ENCODE assay signal across 44 mouse cellular contexts in genomic region chr8:45324151-45324550, GRCm38 (mm10). TPM values are rescaled to one million over a fixed set of nuclear protein-coding genes. Genes with fewer than 3 reads are reported as not detected.
"Had no signal": no experiment of that assay in that cellular context is flagged by ENCODE, and none has a peak within 500 bp of the region (broad histone marks: within the 10 kb centered on the region; RNA-seq: fewer than 3 reads in every experiment).

No protein-coding gene starts in this region.

- H3K9me3 ChIP-seq: limb, embryonic 10.5 days; limb, embryonic 12.5 days; limb, embryonic 13.5 days; limb, embryonic 15.5 days; liver, embryonic 12.5 days; liver, embryonic 13.5 days; liver, embryonic 15.5 days; lung, embryonic 15.5 days; megakaryocyte, embryonic 14.5 days; midbrain, embryonic 10.5 days; midbrain, embryonic 12.5 days; midbrain, embryonic 13.5 days; midbrain, embryonic 15.5 days; neural tube, embryonic 12.5 days had no signal

- DNase-seq: left cerebral cortex, postnatal 4 days; liver; liver, embryonic 13.5 days; liver, postnatal 0 days; lung, adult 18-20 months; lung, adult 2 months; lung, embryonic 14.5 days; lung, postnatal 10 days; lung, postnatal 14 days; lung, postnatal 36 days; lung, postnatal 4 days; midbrain, embryonic 14.5 days had no signal

- ATAC-seq: liver, embryonic 12.5 days; liver, postnatal 0 days; lung, postnatal 0 days; midbrain, embryonic 13.5 days; midbrain, embryonic 15.5 days; midbrain, embryonic 16.5 days had no signal

- H3K4me2 ChIP-seq: limb, embryonic 12.5 days; limb, embryonic 13.5 days; limb, embryonic 15.5 days; liver, embryonic 12.5 days; liver, embryonic 13.5 days; liver, embryonic 15.5 days; lung, embryonic 14.5 days; lung, embryonic 15.5 days; midbrain, embryonic 11.5 days; midbrain, embryonic 12.5 days; midbrain, embryonic 13.5 days; midbrain, embryonic 15.5 days; neural tube, embryonic 12.5 days had no signal

- H3K27me3 ChIP-seq: limb, embryonic 12.5 days; limb, embryonic 13.5 days; limb, embryonic 15.5 days; liver, embryonic 12.5 days; liver, embryonic 13.5 days; liver, embryonic 15.5 days; lung, embryonic 15.5 days; megakaryocyte, embryonic 14.5 days; midbrain, embryonic 12.5 days; midbrain, embryonic 13.5 days; midbrain, embryonic 15.5 days; neural tube, embryonic 12.5 days had no signal

- H3K9ac ChIP-seq: limb, embryonic 12.5 days; limb, embryonic 13.5 days; limb, embryonic 15.5 days; liver, embryonic 12.5 days; liver, embryonic 13.5 days; liver, embryonic 14.5 days; liver, embryonic 15.5 days; liver, postnatal 0 days; lung, embryonic 14.5 days; lung, embryonic 15.5 days; midbrain, embryonic 12.5 days; midbrain, embryonic 13.5 days; midbrain, embryonic 15.5 days; neural tube, embryonic 12.5 days had no signal

- H3K4me3 ChIP-seq: limb, embryonic 10.5 days; limb, embryonic 12.5 days; limb, embryonic 13.5 days; limb, embryonic 15.5 days; liver, embryonic 12.5 days; liver, embryonic 13.5 days; liver, embryonic 15.5 days; lung, embryonic 15.5 days; megakaryocyte, embryonic 14.5 days; midbrain, embryonic 10.5 days; midbrain, embryonic 12.5 days; midbrain, embryonic 13.5 days; midbrain, embryonic 15.5 days; myocyte; neural tube, embryonic 12.5 days had no signal

- H3K4me1 ChIP-seq: limb, embryonic 10.5 days; limb, embryonic 12.5 days; limb, embryonic 13.5 days; limb, embryonic 15.5 days; liver, embryonic 12.5 days; liver, embryonic 13.5 days; liver, embryonic 15.5 days; lung, embryonic 15.5 days; megakaryocyte, embryonic 14.5 days; midbrain, embryonic 10.5 days; midbrain, embryonic 12.5 days; midbrain, embryonic 13.5 days; midbrain, embryonic 15.5 days; neural tube, embryonic 12.5 days had no signal

- H3K36me3 ChIP-seq: limb, embryonic 10.5 days; limb, embryonic 12.5 days; limb, embryonic 13.5 days; limb, embryonic 15.5 days; liver, embryonic 12.5 days; liver, embryonic 13.5 days; liver, embryonic 15.5 days; lung, embryonic 15.5 days; midbrain, embryonic 10.5 days; midbrain, embryonic 12.5 days; midbrain, embryonic 13.5 days; midbrain, embryonic 15.5 days; neural tube, embryonic 12.5 days had no signal

- H3K27ac ChIP-seq: limb, embryonic 10.5 days; limb, embryonic 12.5 days; limb, embryonic 13.5 days; limb, embryonic 15.5 days; liver, embryonic 12.5 days; liver, embryonic 13.5 days; liver, embryonic 14.5 days; liver, embryonic 15.5 days; lung, embryonic 15.5 days; macrophage; midbrain, embryonic 10.5 days; midbrain, embryonic 12.5 days; midbrain, embryonic 13.5 days; midbrain, embryonic 15.5 days; neural tube, embryonic 12.5 days had no signal

RNA-seq across cellular contexts. Expression of gene Gm45753, which starts 15.9 kb away (rescaled TPM):
- total RNA-seq: left cerebral cortex, postnatal 10 days; left cerebral cortex, postnatal 14 days; left cerebral cortex, postnatal 25 days; left cerebral cortex, postnatal 36 days; left cerebral cortex, postnatal 4 days; megakaryocyte progenitor cell, adult 5-6 weeks; megakaryocyte, adult 5-6 weeks; megakaryocyte-erythroid progenitor cell, adult 5-6 weeks; midbrain, postnatal 0 days; monocyte, adult 5-6 weeks had no signal
- polyA plus RNA-seq: limb, embryonic 10.5 days; limb, embryonic 11.5 days; limb, embryonic 12.5 days; limb, embryonic 13.5 days; limb, embryonic 14.5 days; lung, embryonic 14.5 days; lung, embryonic 15.5 days; lung, embryonic 16.5 days; midbrain, embryonic 12.5 days; midbrain, embryonic 13.5 days; midbrain, embryonic 14.5 days; midbrain, embryonic 15.5 days; midbrain, embryonic 16.5 days; midbrain, postnatal 0 days; myocyte; neural tube, embryonic 11.5 days; neural tube, embryonic 12.5 days had no signal

RNA-seq across cellular contexts. Expression of gene Klkb1, which starts 29.5 kb away (rescaled TPM):
- total RNA-seq: left cerebral cortex, postnatal 14 days; left cerebral cortex, postnatal 25 days; left cerebral cortex, postnatal 36 days; megakaryocyte progenitor cell, adult 5-6 weeks; megakaryocyte-erythroid progenitor cell, adult 5-6 weeks had no signal
- polyA plus RNA-seq: limb, embryonic 11.5 days; limb, embryonic 12.5 days; limb, embryonic 15.5 days; lung, embryonic 14.5 days; lung, embryonic 15.5 days; midbrain, embryonic 10.5 days; midbrain, embryonic 11.5 days; midbrain, embryonic 12.5 days; midbrain, embryonic 13.5 days; midbrain, embryonic 14.5 days; midbrain, embryonic 16.5 days; myocyte; neural tube, embryonic 11.5 days; neural tube, embryonic 12.5 days had no signal

RNA-seq across cellular contexts. Expression of gene Fam149a, which starts 57.9 kb away (rescaled TPM):
- total RNA-seq: megakaryocyte-erythroid progenitor cell, adult 5-6 weeks; monocyte, adult 5-6 weeks had no signal
